Mouse (Mus musculus): ENCODE measurements around the gene Ranbp3l.

The Ranbp3l gene

GRCm38 (mm10) chr15:9094366-9094750 lies 126.6 kb downstream of the Ranbp3l start:
- DNase-seq (ENCODE audit: low spot score) = no peak

DNA sequence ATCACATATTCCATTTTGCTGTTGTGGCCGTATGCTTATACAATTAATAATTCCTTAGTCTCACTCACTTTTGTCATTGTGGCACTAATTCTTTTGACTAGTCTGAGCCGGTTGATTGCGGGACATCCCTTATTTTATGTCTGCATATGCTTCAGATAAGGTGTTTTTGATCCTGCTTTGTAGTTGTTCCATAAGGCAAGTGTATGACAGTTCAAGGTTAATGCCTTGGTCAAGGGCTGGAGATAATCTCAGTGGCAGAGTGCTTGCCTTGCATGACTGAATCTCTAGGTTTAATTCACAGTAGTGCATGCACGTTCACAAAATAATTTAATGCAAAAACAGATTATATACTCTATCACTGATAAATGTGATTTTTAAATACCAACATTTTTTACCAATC lies 129.1 kb downstream of the Ranbp3l start:
- no peak for DNase-seq (ENCODE audit: low spot score)

- no peak for DNase-seq (ENCODE audit: low spot score)
Observed at GRCm38 (mm10) chr15:9100446-9101077, 132.8 kb downstream of the Ranbp3l start.

GRCm38 (mm10) chr15:9106303-9107074 lies 138.7 kb downstream of the Ranbp3l start:
- DNase-seq (ENCODE audit: low spot score) = no peak

GRCm38 (mm10) chr15:9110526-9111347 lies 143.0 kb downstream of the Ranbp3l start:
- no peak for DNase-seq (ENCODE audit: low spot score)

DNA sequence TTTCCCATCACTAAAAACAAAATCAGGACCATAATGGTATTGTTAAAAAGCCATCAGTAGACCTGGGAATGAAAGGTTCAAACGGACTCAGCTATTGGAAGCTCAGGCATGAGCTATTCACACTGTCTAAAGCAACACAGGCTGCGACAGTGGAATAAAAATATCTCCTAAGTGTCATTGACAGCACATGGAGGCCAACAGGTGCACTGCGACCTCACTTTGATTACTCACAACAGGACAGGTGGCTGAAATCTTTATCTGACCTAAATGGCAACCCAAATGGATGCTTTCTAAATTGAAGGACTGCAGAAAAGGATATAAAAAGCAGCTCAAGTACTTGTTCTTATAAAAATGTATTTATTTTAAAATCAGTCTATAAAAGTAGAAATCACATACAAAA lies 143.9 kb downstream of the Ranbp3l start:
- DNase-seq (ENCODE audit: low spot score) = no peak

DNA sequence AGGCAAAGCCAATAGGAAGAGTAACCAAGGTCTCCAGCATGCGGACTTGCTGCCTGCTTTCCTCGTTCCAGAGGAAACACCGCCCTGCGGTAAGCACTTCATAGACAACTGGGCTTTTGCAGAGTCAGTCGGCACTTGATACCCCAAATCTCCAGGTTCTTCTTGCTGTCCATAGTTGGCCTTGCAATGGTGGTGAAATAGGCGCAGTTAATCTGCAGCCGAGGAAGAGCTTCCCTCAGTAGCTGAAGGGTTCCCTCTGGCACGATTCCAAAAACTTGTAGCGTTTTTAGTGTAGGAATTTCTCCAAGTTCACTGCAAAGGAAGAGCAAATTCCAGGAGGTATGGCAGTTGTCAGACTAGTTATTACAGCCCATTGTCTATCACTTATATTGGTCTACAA lies 145.8 kb downstream of the Ranbp3l start:
- DNase-seq (ENCODE audit: low spot score) = no peak

- no peak for DNase-seq (ENCODE audit: low spot score)
Observed at GRCm38 (mm10) chr15:9114131-9114530, 146.4 kb downstream of the Ranbp3l start.

DNA sequence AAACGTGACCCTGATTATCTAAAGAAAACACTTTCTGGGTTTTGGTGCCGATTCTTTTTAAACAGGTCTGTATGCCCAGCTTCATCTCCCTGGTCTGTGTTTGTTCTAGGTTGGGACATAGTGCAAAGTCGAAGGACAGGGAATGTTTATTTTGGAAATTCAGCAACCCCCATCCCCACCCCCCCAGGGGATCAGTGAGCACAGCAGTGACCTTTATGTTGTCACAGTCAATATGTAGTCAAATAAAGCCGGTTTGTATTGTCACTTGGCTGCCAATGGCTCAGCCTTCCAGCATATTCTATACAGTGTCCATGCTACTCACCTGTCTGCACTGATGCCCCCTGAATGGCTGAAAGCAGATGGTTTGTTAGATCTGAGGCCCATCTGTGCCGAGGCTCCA lies 146.8 kb downstream of the Ranbp3l start:
- no peak for DNase-seq (ENCODE audit: low spot score)
